Mouse (Mus musculus): ENCODE measurements around the gene Spdya. TPM values are rescaled to one million over a fixed set of nuclear protein-coding genes. Genes with fewer than 3 reads are reported as not detected.

Gene Spdya
- polyA plus RNA-seq (2014; fragmentation: Illumina TruSeq; extraction: RNeasy Lipid Tissue Mini Kit (QIAGEN cat#74804); ENCODE audit: low read depth, low replicate concordance) = not detected

GRCm38 (mm10) chr17:71551757-71552451 lies at the start of gene Spdya:
Gene Spdya (plus strand): TSS chr17:71552061.

GRCm38 (mm10) chr17:71526711-71527564 lies 24.9 kb upstream of the Spdya start, which contains the start of gene Ndc80:
Gene Ndc80 (minus strand): TSS chr17:71526857.

GRCm38 (mm10) chr17:71615638-71616318 lies 63.9 kb downstream of the Spdya start, which contains the start of gene Wdr43:
Gene Wdr43 (plus strand): TSS chr17:71615895.

Other genes with a start within 250 kb of the Spdya start
- gene Emilin2, start 240.1 kb upstream of the Spdya start, polyA plus RNA-seq (2014; fragmentation: Illumina TruSeq; extraction: RNeasy Lipid Tissue Mini Kit (QIAGEN cat#74804); ENCODE audit: low read depth, low replicate concordance) = 1.0 TPM
- not detected for gene Gm4707, start 92.1 kb upstream of the Spdya start, polyA plus RNA-seq (2014; fragmentation: Illumina TruSeq; extraction: RNeasy Lipid Tissue Mini Kit (QIAGEN cat#74804); ENCODE audit: low read depth, low replicate concordance)
- gene Smchd1, start 76.7 kb upstream of the Spdya start, polyA plus RNA-seq (2014; fragmentation: Illumina TruSeq; extraction: RNeasy Lipid Tissue Mini Kit (QIAGEN cat#74804); ENCODE audit: low read depth, low replicate concordance) = 16.6 TPM
- gene Ndc80, start 25.2 kb upstream of the Spdya start, polyA plus RNA-seq (2014; fragmentation: Illumina TruSeq; extraction: RNeasy Lipid Tissue Mini Kit (QIAGEN cat#74804); ENCODE audit: low read depth, low replicate concordance) = 0.34 TPM
- gene Wdr43, start 63.8 kb downstream of the Spdya start, polyA plus RNA-seq (2014; fragmentation: Illumina TruSeq; extraction: RNeasy Lipid Tissue Mini Kit (QIAGEN cat#74804); ENCODE audit: low read depth, low replicate concordance) = 41.4 TPM
- gene Togaram2, start 121.2 kb downstream of the Spdya start, polyA plus RNA-seq (2014; fragmentation: Illumina TruSeq; extraction: RNeasy Lipid Tissue Mini Kit (QIAGEN cat#74804); ENCODE audit: low read depth, low replicate concordance) = not detected
- gene Pcare, start 200.8 kb downstream of the Spdya start, polyA plus RNA-seq (2014; fragmentation: Illumina TruSeq; extraction: RNeasy Lipid Tissue Mini Kit (QIAGEN cat#74804); ENCODE audit: low read depth, low replicate concordance) = not detected
- gene Clip4, start 216.4 kb downstream of the Spdya start, polyA plus RNA-seq (2014; fragmentation: Illumina TruSeq; extraction: RNeasy Lipid Tissue Mini Kit (QIAGEN cat#74804); ENCODE audit: low read depth, low replicate concordance) = 0.72 TPM

Data from liver, adult 10 weeks (tissue).